Mouse (Mus musculus) cortical plate, adult 2 months (tissue): Measurements from ENCODE around the gene Ren1.

Experiments used
- CTCF ChIP-seq: fragments of 200-500 bp; IDR thresholded peaks from 2 replicates; pipeline ENCODE4 v1.5.1; 2011; ENCODE audit warnings: mild to moderate bottlenecking, control low read depth, low read length; ENCODE audit not compliant: insufficient read depth; ENCODE audit errors: extremely low read depth
- POLR2A ChIP-seq: fragments of 200-500 bp; IDR thresholded peaks from 2 replicates; pipeline ENCODE4 v1.6.1; 2011; ENCODE audit warnings: mild to moderate bottlenecking, low read length, control low read depth; ENCODE audit not compliant: insufficient read depth; ENCODE audit errors: extremely low read depth

GRCm38 (mm10) chr1:133372113-133372512 is 21.8 kb downstream of the Ren1 start:
- TF ChIP-seq CTCF (no peak), POLR2A (no peak)
